Mouse (Mus musculus): ENCODE data around the gene Plekha1.

The Plekha1 gene

DNA sequence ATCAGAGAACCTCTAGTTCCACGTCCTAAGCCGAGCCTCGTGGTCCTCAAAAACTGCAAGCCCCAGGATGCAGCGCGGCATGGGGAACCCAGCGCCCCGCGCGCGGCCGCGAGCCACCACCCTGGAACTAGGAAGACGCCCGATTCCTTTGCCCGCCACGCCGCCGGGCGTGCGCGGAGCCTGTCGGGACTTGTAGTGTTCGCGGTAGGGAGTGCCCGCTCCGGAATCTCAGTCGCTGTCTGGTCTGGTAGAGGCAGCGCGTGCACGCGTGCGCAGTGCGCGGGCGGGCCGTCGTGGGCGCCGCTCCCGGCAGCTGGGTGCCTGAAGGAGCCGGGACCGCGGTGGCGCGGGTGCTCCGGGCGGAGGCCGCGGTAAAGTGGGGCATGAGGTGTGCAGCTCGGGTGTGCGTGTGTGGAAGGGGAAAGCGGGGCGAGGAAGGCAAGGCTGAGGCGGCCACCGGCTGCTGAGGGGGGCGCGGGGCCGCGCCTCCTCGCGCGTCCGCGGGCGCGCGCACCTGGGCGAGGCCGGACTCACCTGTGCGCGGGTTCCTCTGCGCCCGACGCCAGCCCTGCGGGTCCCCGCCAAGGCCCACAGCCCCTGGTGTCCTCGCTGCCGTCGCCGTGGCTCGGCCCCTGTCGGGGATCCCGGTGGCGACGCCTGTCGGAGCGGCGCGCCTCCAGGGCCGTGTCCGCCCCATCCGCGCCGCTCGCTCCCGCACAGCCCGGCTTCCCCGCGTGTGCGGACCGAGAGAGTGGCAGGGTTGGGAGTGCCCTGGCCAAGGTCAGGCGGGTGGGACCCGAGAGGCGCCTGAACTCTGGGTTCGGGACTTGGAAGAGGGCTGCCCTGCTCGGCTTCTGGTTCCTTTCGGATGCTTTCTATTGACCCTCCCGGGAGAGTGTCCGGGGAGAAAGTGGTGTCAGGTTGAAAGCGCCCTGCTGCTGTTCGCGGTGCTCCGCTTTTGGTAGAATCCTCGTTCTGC, at the start of gene Plekha1:
TSS of gene Plekha1 (plus strand) at position 144 of the 979 bp plus-strand sequence.
- DNase-seq: peak; percentile 98

DNA sequence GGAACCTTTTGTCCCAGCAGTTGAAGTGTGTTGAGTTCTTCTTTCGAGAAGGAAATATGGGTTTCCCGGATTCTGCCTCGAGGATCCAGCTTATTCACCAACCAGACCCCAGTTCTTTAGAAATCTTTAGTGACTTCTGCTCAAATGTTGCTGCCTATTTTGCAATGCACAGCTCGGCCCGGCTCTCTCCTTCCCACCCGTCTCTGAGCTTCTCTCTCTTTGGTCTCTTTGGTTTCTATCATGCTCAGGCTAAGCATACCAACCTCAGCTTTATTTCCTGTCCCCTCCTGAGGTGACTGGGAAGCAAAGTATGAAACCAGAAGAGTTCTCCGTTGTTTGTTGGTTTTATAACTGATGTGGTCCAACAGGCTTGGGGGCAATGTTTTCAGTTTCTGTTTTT, 49.3 kb upstream of the Plekha1 start:
- no peak for DNase-seq

DNA sequence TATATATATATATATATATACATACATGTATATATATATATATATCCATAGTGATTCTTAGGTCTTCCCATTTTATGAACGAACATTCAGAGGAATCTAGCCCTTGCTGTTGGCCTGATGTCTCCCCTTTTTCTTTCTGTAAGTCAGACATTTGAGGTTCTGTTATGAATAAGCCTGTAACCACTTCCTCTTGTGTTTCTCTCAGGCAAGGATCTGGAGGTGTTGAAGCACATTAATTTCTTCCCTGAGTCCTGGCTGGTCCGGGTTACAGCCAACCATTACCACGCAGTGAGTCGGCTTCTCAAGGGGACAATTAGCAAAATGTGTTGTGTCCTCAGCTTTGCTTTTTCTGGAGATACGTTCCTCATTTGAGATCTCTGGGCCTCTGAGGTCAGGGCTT, 46.7 kb upstream of the Plekha1 start:
- no peak for DNase-seq

DNA sequence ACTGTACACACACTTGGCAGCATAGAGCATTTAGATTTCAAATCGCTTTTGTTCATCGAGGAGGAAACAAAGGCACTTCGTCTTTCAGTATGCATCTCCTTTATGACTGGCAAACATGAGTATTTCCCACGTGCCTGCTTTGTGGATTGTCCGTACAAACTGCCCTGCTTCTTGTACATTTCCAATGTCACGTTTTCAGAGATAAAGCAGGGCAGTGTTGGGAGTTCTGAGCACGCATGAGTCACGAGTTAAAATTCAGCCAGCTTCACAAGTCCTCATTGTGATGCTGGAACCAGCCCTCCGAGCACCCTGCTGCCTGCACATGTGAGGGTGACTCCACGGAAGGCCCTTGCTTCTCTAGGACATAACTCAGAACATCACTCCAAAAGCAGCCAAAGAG, 45.9 kb upstream of the Plekha1 start:
- no peak for DNase-seq

DNA sequence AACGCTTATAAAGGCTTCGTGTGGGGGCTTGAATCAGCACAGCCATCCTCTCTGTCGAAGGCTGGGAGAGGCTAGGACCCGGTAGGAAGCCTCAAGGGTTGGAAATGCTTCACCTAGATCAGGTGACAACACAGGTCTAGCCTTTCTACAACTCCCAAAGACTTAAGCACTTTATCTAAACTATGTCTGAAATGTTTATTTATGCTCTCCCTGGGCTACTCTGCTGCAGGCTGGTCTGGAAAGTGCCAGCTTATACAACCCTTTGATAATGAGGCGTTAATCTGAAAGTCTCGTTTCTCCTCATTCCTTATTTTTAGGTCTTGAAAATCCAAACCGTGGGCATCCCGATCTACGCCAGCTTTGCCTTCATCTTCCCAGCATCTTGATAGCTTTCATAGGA, 41.6 kb upstream of the Plekha1 start:
- DNase-seq: no peak

DNA sequence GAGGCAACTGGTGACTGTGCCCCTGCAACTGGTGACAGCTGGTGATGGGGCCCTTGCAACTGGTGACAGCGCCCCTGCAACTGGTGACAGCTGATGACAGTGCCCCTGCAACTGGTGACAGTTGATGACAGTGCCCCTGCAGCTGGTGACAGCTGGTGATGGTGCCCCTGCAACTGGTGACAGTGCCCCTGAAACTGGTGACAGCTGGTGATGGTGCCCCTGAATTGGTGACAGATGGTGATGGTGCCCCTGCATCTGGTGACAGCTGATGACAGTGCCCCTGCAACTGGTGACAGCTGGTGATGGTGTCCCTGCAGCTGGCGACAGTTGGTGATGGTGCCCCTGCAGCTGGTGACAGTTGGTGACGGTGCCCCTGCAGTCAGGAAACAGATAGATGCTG, 39.2 kb upstream of the Plekha1 start:
- DNase-seq: no peak

DNA sequence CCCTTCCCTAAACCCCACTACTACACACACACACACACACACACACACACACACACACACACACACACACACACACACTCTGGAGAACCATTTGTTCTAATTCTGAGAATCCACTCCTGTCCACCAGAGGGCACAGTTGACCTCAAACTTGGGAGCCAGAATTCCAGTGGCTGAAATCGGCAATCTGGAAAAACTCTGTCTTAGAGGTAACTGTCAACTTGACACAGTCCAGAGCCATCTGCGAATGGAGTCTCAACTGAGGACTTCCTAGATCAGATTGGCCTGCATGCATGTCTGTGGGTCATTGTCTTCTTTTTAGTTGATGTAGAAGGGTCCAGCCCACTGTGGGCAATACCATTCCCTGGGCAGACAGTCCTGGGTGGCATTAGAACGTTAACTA, 38.1 kb upstream of the Plekha1 start:
- DNase-seq: peak; percentile 82

DNA sequence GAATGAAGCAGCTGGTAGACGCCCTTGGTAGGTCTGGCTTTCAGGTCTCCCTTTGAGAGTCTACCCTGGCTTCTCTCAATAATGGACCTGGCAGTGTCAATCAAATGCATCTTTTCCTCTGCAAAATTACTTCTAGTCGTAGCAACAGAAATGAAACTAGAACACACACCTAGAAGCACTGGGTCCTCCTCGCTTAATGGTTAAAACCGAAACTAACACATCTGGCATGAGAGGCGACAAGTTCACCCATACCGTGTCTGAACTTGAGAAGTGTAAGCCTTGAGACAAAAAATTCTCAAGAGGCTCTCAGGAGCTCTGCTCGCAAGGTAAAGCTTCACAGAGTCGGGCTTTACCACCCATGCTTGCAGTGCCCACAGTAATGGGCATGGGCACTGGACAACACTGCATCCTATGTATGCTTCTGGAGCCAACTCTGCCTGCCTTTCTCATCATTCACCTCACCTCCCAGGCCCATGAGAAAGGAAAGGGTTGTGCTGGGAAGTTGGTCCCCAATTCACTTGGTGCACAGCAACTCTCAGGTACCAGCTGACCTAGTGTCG, 37.6 kb upstream of the Plekha1 start:
- DNase-seq: no peak

DNA sequence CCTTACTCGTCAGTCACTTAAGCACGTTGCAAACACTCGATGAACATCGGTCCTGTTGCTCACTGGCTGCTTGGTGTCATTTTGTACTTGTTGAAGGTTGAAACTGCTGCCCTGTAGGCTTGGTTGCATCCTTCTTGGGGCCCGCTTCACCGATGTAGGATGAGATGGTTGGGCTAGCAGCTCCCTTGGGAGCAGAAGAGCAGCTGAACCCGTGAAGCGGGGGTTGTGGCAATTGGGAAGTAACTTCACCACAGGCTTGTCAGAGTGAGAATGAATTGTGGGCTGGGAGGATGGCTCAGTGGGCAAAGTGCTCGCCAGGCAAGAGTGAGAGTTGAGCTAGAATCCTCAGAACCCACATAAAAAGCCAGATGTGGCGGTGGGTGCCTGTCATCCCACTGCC, 37.1 kb upstream of the Plekha1 start:
- DNase-seq: no peak

DNA sequence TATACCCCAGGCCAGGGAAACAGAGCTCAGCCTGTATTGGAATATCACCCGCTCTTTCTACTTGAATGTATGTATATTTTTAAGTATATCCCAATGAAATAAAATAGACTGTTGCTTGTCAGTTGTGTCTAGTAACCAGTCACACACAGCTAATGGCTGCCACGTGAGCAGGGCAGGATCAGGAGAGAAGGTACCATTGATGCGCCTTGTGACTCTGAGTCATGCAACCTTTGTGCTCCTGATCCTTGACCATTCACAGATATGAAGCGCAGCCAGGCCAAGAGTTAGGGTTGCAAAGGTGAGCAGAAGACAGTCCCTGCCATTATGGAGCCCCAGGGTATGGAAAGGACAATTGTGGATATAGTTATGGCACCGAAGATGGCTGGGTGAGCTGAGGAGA, 34.0 kb upstream of the Plekha1 start:
- no peak for DNase-seq

DNA sequence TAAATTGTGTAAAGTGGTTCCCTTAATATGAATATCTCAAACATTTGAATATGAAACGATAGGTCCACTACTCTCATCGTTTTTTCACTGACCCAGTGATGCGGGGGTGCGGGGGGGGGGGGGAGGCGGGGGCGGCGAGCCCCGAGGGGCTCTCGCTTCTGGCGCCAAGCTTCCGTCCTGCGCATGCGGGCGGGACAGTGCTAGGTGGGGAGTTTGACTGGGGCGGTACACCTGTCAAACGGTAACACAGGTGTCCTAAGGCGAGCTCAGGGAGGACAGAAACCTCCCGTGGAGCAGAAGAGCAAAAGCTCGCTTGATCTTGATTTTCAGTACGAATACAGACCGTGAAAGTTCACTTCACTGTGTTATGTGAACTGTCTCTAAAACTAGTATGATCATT, 31.3 kb upstream of the Plekha1 start:
- peak; percentile 78 for DNase-seq

DNA sequence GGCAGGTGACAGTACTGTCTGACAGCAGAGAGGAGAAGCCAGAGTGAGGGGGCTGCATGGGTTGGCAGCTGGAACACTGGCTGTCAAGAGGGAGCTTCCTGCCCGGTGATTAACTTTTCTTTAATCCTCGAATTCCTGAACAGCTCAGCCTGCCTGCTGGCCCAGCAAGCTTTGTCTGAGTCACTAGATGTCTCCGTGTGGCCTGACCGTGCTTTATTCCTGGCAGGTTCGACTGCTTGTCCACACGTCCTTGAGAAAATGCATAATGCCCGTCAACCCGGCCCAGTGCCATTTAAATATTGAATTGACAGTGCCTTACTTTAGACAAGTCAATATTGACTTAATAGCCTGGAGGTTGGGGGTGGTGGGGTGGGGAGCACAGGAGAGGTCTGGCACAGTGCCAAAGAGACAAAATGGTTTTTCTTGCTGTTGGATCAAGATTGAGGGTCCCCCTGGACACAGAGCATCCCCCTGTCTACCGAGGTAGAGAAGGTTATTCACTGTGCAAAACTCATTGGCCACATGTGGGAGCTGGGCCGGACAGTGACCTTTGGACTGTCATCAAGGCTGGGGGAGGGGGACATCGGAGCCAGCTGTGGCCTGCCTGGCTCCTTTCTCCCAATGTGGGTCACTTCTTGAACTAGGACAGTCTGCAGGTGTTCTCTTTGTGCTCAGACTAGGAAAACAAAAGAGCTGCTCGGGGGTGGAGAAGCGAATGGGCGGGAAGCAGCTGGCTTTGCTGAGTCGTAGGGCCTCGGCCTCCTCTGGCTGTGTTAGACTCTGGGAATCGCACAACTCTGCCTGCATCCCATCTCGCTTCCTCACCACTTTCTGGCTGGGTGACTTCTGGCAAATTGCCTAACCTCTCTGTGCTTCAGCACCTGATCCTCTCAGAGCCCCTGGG, 30.3 kb upstream of the Plekha1 start:
- peak; percentile 59 for DNase-seq

DNA sequence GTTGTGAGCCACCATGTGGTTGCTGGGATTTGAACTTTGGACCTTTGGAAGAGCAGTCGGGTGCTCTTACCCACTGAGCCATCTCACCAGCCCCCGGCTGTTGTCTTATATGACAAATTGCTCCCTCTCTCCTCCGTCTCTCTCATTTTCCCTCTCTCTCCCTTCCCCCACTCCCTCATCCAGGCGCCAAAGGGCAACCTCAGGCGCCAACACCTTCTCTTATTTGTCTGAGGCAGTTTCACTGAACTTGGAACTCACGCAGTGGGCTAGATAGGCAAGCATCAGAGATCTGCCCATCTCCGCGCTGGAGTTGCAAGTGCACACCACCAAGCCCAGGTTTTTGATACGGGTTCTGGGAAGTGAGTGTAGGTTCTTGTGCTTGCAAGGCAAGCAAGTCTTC, 29.5 kb upstream of the Plekha1 start:
- peak; percentile 16 for DNase-seq

DNA sequence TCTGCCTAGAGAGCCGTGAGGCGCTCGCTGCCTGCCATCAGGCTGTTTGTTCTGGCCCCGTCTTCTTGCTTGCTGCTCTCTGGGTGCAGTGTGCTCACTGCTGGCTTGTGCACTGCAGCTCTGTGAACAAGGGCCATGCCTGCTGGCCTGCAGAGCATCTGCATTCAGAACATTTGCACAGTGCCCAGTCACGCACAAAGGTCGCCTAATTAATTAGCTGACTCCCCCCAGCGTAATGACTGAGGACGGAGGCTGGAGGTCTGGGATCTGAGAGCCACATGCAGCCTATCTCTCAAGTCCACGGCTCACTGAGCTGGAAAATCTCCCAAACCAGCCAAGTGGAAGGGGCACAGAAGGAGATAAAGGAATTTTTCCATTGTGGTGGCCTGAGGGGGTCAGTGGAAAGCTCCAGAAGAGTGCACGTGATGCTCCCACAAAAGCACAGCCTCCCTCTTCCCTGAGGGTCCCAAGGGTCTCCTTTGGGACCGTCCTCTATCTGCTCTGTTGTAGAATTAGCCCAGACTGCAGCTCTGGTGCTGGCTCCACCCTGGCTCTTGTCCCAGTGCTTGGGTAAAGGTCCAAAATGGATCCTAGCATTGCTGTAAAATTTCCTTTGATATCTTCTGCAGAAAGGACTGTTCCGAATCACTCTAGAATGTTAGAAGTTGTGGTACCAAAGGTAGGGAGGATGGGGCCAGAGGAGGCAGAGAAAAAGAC, 27.5 kb upstream of the Plekha1 start:
- peak; percentile 77 for DNase-seq

DNA sequence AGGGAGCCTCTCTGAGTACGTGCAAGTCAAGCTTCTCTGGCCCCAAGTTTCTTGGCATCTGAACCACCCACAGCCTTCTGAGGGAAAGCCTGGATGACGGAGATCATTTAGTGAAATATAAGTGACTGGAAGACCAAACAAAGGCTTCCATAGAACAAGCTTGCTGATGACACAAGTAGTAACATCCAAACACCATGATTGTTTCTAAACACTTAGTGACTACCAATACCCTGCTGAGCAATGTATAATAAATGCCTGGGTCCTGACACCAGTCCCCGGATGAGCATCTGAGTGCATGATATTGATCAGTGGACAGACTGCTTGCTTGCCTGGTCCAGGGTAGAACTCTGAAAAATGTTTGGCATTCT, 26.9 kb upstream of the Plekha1 start:
- no peak for DNase-seq

DNA sequence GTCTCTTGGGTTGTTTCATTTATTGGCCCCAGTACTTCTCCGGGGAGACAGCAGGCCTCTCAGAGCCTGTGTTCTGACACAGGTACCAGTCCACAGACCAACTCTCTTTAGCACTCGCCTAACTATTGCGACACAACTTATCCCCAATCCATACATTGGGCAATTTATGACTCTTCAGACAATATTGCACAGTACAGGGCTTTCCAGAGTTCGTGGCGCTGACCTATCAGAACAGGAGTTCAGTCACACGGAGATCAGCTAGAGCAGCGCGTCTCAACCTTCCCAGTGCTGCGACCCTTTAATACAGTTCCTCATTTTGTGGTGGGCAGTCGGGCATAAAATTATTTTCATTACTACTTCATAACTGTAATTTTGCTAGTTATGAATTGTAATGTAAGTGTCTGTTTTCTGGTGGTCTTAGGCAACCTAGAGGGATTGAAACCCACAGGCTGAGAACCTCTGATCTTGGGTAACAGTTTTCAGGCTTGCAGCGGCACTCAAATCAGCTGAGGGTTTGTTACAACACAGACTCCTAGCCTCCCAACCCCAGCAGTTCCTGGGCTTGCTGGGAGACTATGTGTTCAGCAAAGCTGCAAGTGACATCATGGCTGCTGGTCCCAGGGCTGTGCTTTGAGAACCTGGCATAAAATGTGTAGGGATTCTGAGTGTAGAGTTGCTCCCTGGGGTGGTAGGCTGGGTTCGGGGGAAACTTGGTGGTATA, 26.0 kb upstream of the Plekha1 start:
- DNase-seq: no peak

DNA sequence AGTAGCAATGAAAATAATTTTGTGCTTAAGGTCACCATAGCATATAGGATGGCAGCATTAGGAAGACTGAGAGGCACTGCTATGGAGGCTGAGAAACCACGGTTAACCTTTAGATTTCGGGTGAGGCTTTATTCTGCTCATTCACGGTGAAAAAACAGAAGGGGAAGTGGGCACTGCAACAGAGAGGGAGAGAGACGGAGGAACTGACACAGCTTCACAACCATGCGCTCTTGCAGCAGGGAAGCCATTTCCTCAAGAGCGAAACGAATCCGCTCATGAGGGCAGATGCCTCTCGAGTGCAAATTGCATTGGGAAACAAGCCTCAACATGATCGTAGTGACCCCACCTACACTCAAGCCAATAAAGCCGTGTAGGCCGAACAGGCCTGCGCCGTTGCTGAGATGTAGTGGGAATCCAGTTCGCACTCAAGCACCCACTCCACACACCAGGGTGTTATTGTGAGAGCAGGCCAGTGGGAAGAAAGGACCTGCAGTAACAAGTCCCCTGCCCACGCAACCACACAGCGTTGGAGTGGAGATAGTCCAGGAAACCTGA, 18.3 kb upstream of the Plekha1 start:
- DNase-seq: no peak

DNA sequence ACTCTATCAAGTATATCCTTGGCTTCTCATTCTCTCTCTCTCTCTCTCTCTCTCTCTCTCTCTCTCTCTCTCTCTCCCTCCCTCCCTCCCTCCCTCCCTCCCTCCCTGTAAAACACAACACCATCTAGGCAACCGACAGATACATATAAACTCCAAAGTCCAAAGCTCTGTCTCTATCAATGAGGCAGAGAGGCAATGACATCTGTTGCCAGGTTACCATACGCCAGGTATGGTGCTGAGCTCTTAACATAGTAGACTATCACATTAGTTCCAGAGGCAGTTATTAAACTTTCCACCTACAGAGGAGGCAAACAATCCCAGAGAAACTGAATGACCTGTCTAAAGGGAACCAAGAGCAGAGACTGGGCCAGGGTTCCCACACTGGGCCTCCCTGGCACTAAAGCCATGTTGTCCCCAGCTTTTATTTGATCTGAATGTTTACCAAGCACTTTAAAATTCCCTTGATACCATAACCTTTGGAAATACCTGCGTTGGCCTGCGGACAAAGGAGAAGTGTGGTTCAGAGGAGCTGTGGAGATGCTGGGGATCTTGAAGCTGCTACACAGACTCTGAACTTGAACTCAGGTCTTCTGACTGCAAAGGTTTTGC, 10.8 kb upstream of the Plekha1 start:
- DNase-seq: no peak

DNA sequence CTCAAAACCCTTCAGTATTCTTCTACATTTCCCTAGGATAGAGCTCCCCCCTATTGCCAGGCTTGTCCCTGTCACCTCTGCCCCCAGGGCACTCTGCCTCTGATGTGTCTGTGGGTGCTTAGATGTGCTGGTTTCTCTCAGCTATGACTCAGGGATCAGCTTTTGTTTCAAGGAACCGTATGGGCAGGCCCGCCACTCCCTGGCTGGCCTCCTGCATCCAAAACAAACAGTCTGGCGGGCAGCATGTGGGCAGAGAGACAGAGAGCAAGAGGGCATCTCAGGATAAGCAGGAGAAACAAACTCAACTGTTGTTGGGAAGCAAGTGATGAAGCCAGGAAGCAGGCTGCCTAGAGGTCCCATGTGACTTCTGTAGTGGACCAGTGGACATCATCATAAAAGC, 9.9 kb upstream of the Plekha1 start:
- no peak for DNase-seq

DNA sequence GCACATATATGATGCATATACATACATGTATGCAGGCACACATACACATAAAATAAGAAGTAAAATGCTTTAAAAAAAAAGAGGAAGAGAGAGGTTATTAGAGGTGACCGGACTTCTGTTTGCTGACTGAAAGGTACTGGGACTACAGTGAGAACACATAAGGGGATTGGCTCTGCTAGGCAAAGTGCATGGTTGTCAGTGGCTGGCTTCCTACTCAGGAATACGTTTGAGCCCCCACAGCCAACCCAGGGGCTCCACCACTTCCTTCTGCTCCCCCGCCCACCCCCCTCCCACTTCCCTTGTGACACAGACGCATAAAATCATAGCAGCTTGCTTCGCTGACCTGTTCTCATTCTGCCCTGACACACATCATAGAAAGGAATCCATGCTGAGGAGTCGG, 7.6 kb upstream of the Plekha1 start:
- no peak for DNase-seq

DNA sequence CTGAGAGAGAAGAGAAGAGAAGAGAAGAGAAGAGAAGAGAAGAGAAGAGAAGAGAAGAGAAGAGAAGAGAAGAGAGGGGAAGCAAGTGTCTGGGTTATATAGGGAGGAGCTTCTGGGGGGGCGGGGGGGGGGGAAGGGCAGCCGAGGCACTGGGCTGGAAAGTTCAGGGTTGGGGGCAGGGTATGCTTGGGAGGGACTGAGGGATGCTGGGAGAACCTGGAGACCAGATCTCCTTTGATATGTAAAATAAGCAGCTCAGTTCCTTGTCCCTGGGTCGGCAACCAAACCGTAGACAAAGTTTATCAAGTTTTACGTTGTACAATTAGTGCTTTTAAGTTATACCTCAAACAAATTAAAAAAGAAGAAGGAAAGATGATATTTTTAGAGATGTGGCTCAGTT, 5.6 kb upstream of the Plekha1 start:
- no peak for DNase-seq

All from embryo, embryonic 11 days (tissue).